Comparison of ENCODE assay signal across 7 mouse cellular contexts in the genomic region with DNA sequence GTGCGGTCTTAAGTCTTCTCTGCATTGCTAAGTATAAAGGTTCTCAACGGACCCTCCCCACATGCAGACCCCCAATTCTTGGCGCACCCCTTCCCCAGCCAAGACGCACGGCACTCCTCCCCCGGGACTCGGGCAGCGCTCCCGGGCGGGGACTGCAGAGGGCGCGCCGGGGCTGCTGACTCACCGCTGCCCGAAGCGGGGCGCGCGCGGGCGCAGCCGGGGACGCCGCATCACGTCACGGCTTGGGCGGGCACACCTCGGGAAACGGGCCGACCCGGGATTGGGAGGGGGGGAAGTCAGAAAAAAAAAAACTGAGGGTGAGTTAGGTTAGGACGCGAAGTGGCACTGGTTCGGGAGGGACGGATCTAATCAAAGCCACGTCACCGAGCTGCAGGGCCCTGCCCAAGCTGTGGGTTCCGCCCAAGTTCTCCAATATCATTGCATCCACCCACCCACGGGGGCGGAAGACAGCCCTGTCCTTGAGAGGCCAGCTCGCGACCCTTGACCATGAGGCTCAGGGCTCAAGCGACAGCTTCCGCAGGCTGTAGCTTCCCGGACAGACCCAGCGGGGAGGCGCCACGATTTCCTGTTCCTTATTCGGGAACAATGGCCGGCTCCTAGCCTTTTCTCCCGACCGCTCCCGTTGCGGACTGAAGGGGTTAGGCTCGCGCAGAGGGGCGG. TPM values are rescaled to one million over a fixed set of nuclear protein-coding genes. Genes with fewer than 3 reads are reported as not detected.
DNase-seq lines count a peak whose midpoint lies in the region; ATAC-seq lines count a peak whose summit lies in the region.

No protein-coding gene starts in this region.

- H3K27me3 ChIP-seq in midbrain, embryonic 10.5 days (ENCODE audit: low read depth, poor library complexity, severe bottlenecking): no peaks in the 10 kb centered on the region

- no peaks in the 10 kb centered on the region for H3K9me3 ChIP-seq in midbrain, embryonic 10.5 days (replicated peaks)

- H3K4me3 ChIP-seq in midbrain, embryonic 10.5 days: peak overlapping the region; percentile 99

- H3K36me3 ChIP-seq in midbrain, embryonic 10.5 days: peaks cover 72% of the 10 kb centered on the region

- WGBS in midbrain, embryonic 10.5 days: under 1% methylated on average over 57 of the region's 57 CpGs

- intact Hi-C loops in left cerebral cortex, postnatal 36 days (cut with DNase I): loop anchor here (1.0 kb wide), 2 partner anchors 9 to 17 kb away; partner anchors contain the start of gene Cirbp

- H3K4me1 ChIP-seq in midbrain, embryonic 10.5 days: peaks cover 73% of the 10 kb centered on the region

- peak overlapping the region; percentile 100 for H3K27ac ChIP-seq in midbrain, embryonic 10.5 days (replicated peaks)

- peak; percentile 32 for ATAC-seq in inflammation-experienced regulatory T-cells, adult 6 months

- peak; percentile 95 to 96 for DNase-seq in adrenal gland, adult 18-20 months (ENCODE audit: low spot score in 2 of 2)
- peak; percentile 93 for DNase-seq in embryo, embryonic 10 days (ENCODE audit: low spot score)
- peak; percentile 96 for DNase-seq in gastrocnemius, postnatal 10 days
- peak; percentile 93 to 96 for DNase-seq in left cerebral cortex, postnatal 36 days (ENCODE audit: low spot score in 2 of 2)
- DNase-seq in midbrain, embryonic 10.5 days (ENCODE audit: low spot score): peak; percentile 92
- peak; percentile 93 for DNase-seq in skeletal muscle tissue, adult 2 months (ENCODE audit: low read depth, low spot score)

RNA-seq across cellular contexts. Expression of gene Midn, which starts 0.7 kb away (rescaled TPM):
- 10 to 100 TPM; 64.8 to 82.0 TPM for total RNA-seq in adrenal gland, adult 18-20 months (2021)
- 10 to 100 TPM; 34.3 to 62.7 TPM for total RNA-seq in gastrocnemius, postnatal 10 days (2021)
- 1 to 10 TPM; 7.3 to 9.3 (median 7.5) TPM for polyA plus RNA-seq in inflammation-experienced regulatory T-cells, adult 6 months (2017; shearing (Covaris generic))
- total RNA-seq in left cerebral cortex, postnatal 36 days (2021): 10 to 100 TPM; 76.2 to 78.8 TPM
- polyA plus RNA-seq in midbrain, embryonic 10.5 days (2016; fragmentation: Nextera tagmentation; extraction: Ambion mirVana): 17.8 and 19.7 TPM in 2 replicates

RNA-seq across cellular contexts. Expression of gene Cbarp, which starts 8.1 kb away (rescaled TPM):
- 100 to 1,000 TPM; 129 to 266 TPM for total RNA-seq in adrenal gland, adult 18-20 months (2021)
- 1 to 10 TPM; 2.3 to 3.2 TPM for total RNA-seq in gastrocnemius, postnatal 10 days (2021)
- polyA plus RNA-seq in inflammation-experienced regulatory T-cells, adult 6 months (2017; shearing (Covaris generic)): 1 to 10 TPM in 2 of 3 experiments, under 1 TPM in 1; 0.60 to 2.3 (median 1.3) TPM
- 100 to 1,000 TPM; 431 to 463 TPM for total RNA-seq in left cerebral cortex, postnatal 36 days (2021)
- 7.8 and 9.3 TPM in 2 replicates for polyA plus RNA-seq in midbrain, embryonic 10.5 days (2016; fragmentation: Nextera tagmentation; extraction: Ambion mirVana)

RNA-seq across cellular contexts. Expression of gene Atp5d, which starts 10.3 kb away (rescaled TPM):
- total RNA-seq in adrenal gland, adult 18-20 months (2021): 1,000 to 10,000 TPM in 1 of 2 experiments, 100 to 1,000 TPM in 1; 593 to 1,133 TPM
- total RNA-seq in gastrocnemius, postnatal 10 days (2021): 100 to 1,000 TPM; 576 to 659 TPM
- 100 to 1,000 TPM; 297 to 357 (median 299) TPM for polyA plus RNA-seq in inflammation-experienced regulatory T-cells, adult 6 months (2017; shearing (Covaris generic))
- 100 to 1,000 TPM; 334 to 384 TPM for total RNA-seq in left cerebral cortex, postnatal 36 days (2021)
- polyA plus RNA-seq in midbrain, embryonic 10.5 days (2016; fragmentation: Nextera tagmentation; extraction: Ambion mirVana): 463 and 481 TPM in 2 replicates

RNA-seq across cellular contexts. Expression of gene Cirbp, which starts 17.0 kb away (rescaled TPM):
- total RNA-seq in adrenal gland, adult 18-20 months (2021): 10 to 100 TPM; 34.7 to 46.3 TPM
- total RNA-seq in gastrocnemius, postnatal 10 days (2021): 10 to 100 TPM; 84.3 to 88.4 TPM
- 100 to 1,000 TPM in 2 of 3 experiments, 10 to 100 TPM in 1; 84.2 to 255 (median 213) TPM for polyA plus RNA-seq in inflammation-experienced regulatory T-cells, adult 6 months (2017; shearing (Covaris generic))
- 10 to 100 TPM; 94.7 to 96.7 TPM for total RNA-seq in left cerebral cortex, postnatal 36 days (2021)
- 91.8 and 135 TPM in 2 replicates for polyA plus RNA-seq in midbrain, embryonic 10.5 days (2016; fragmentation: Nextera tagmentation; extraction: Ambion mirVana)

RNA-seq across cellular contexts. Expression of gene 1600002K03Rik, which starts 24.0 kb away (rescaled TPM):
- total RNA-seq in adrenal gland, adult 18-20 months (2021): 10 to 100 TPM; 14.7 to 16.6 TPM
- total RNA-seq in gastrocnemius, postnatal 10 days (2021): 1 to 10 TPM; 3.9 to 5.5 TPM
- 10 to 100 TPM; 17.9 to 28.4 (median 20.5) TPM for polyA plus RNA-seq in inflammation-experienced regulatory T-cells, adult 6 months (2017; shearing (Covaris generic))
- 1 to 10 TPM; 7.5 to 7.6 TPM for total RNA-seq in left cerebral cortex, postnatal 36 days (2021)
- 10.6 and 11.2 TPM in 2 replicates for polyA plus RNA-seq in midbrain, embryonic 10.5 days (2016; fragmentation: Nextera tagmentation; extraction: Ambion mirVana)

Comparison
In these comparisons a context has a peak if more than half of its experiments do, and no peak if none do; other contexts are left out.
1. Peak in every context shown above with its lines: DNase-seq, ATAC-seq, H3K4me3 ChIP-seq and H3K27ac ChIP-seq.
2. RNA of gene Cbarp, which starts 8.1 kb away (total RNA-seq): 431 to 463 TPM in left cerebral cortex, postnatal 36 days and 129 to 266 TPM in adrenal gland, adult 18-20 months; 2.3 to 3.2 TPM in gastrocnemius, postnatal 10 days; every median in the first group is over 10 times any median in the second.